Comparison of ENCODE assay signal across 9 mouse cellular contexts in the genomic region with DNA sequence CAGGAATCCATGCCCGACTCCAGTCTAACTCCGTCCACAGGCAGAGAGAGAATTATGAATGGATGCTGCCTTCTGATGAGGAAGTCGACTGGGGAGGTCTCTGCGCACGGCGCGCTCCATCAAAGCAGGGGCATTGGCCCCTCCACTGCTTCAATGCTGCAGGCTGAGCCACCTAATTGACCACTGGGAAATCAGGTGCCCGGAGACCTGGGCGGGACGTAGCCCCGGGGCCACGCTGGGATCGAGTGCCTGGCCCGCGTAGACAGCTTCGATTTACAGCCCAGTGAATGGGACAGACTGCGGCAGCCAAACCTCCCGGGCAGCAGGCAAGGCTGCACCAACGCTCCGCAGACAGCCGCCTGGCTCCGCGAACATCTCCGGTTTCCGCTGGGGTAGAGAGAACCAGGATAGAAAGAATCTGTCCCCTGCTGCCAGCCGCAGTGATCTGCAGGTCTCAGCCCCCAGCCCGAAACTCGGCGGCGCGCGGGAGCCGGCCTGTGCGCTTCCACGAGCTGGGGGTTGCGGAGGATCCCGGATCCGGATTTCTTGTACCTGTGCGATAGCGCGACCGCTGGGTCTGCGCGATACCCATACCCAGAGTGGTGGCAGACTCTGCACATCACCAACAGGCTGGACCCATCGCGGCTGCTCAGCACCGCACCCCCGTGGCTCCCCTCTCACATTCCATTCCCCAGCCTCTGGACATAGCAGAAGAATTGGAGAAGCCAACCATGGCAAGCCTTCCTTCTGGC.
DNase-seq lines count a peak whose midpoint lies in the region; ATAC-seq and TF ChIP-seq lines count a peak whose summit lies in the region.
"Had no signal": no experiment of that assay in that cellular context is flagged by ENCODE, and none has a peak within 500 bp of the region (broad histone marks: within the 10 kb centered on the region; RNA-seq: fewer than 3 reads in every experiment).

No protein-coding gene starts in this region.

- H3K4me1 ChIP-seq in E14TG2a.4 (replicated peaks; ENCODE audit: low read depth, low read length) = peaks cover 4% of the 10 kb centered on the region; the same call in 1 of the 2 replicates
- H3K4me1 ChIP-seq in embryonic fibroblast, embryonic 13.5 days (ENCODE audit: control insufficient read depth, insufficient read depth, low read length) = no peaks in the 10 kb centered on the region
- no peaks in the 10 kb centered on the region for H3K4me1 ChIP-seq in hindbrain, embryonic 16.5 days (ENCODE audit: control insufficient read depth, insufficient read depth, low read depth, low read length)
- no peaks in the 10 kb centered on the region for H3K4me1 ChIP-seq in liver, embryonic 15.5 days (replicated peaks)

- 25% methylated on average over 41 of the region's 48 CpGs for WGBS in hindbrain, embryonic 16.5 days
- whole genome bisulfite sequencing in liver, embryonic 15.5 days (ENCODE audit: insufficient replicate concordance) = 13% methylated on average over 48 of the region's 48 CpGs

- TF ChIP-seq CTCF in E14TG2a.4 (conservative IDR thresholded peaks at IDR 0.05; ENCODE audit: low read length) = no peak
- TF ChIP-seq CTCF in embryonic fibroblast, embryonic 13.5 days (IDR thresholded peaks at IDR 0.05; ENCODE audit: borderline replicate concordance, insufficient read depth, low read length) = no peak

- no peaks in the 10 kb centered on the region for H3K36me3 ChIP-seq in E14TG2a.4 (ENCODE audit: insufficient read depth, low read length)
- H3K36me3 ChIP-seq in hindbrain, embryonic 16.5 days (ENCODE audit: control insufficient read depth, insufficient read depth, low read length) = no peaks in the 10 kb centered on the region
- no peaks in the 10 kb centered on the region for H3K36me3 ChIP-seq in liver, embryonic 15.5 days (replicated peaks)

- H3K9ac ChIP-seq in hindbrain, embryonic 16.5 days (ENCODE audit: low read depth, low read length) = peak overlapping the region; percentile 68
- no peak overlapping the region for H3K9ac ChIP-seq in liver, embryonic 15.5 days

- peak overlapping the region; percentile 70 for H3K4me2 ChIP-seq in hindbrain, embryonic 16.5 days (ENCODE audit: low read length)
- H3K4me2 ChIP-seq in liver, embryonic 15.5 days = peak overlapping the region; percentile 41

- no peak for TF ChIP-seq POLR2A in embryonic fibroblast, embryonic 13.5 days (IDR thresholded peaks at IDR 0.05; ENCODE audit: low read depth, low read length)

- H3K4me3 ChIP-seq in E14TG2a.4 (replicated peaks; ENCODE audit: low read length) = peak overlapping the region; percentile 76
- H3K4me3 ChIP-seq in embryonic fibroblast, embryonic 13.5 days (ENCODE audit: insufficient read depth, low read length) = peak overlapping the region; percentile 17
- peak overlapping the region; percentile 53 for H3K4me3 ChIP-seq in hindbrain, embryonic 16.5 days (ENCODE audit: low read length)
- peak overlapping the region; percentile 2; the same call in 1 of the 2 replicates for H3K4me3 ChIP-seq in liver, embryonic 15.5 days (replicated peaks)
- H3K4me3 ChIP-seq: erythroblast, embryonic 14.5 days had no signal

- ATAC-seq in hindbrain, embryonic 16.5 days = peak; percentile 87
- ATAC-seq in liver, embryonic 15.5 days (ENCODE audit: insufficient read depth) = no peak

- peaks cover 32% of the 10 kb centered on the region for H3K27me3 ChIP-seq in E14TG2a.4 (ENCODE audit: insufficient read depth, low read length)
- H3K27me3 ChIP-seq in hindbrain, embryonic 16.5 days (replicated peaks; ENCODE audit: control insufficient read depth, insufficient read depth, low read length) = peaks cover 12% of the 10 kb centered on the region
- peaks cover 44% of the 10 kb centered on the region for H3K27me3 ChIP-seq in liver, embryonic 15.5 days

- no peak overlapping the region for H3K27ac ChIP-seq in embryonic fibroblast, embryonic 13.5 days (ENCODE audit: insufficient read depth, low read length)
- H3K27ac ChIP-seq in hindbrain, embryonic 16.5 days (ENCODE audit: low read depth, low read length) = peak overlapping the region; percentile 82
- no peak overlapping the region for H3K27ac ChIP-seq in liver, embryonic 15.5 days (replicated peaks)

- H3K9me3 ChIP-seq in E14TG2a.4 (ENCODE audit: low read length) = no peaks in the 10 kb centered on the region
- no peaks in the 10 kb centered on the region for H3K9me3 ChIP-seq in hindbrain, embryonic 16.5 days (ENCODE audit: control insufficient read depth, low read length)
- H3K9me3 ChIP-seq in liver, embryonic 15.5 days (replicated peaks) = no peaks in the 10 kb centered on the region

- DNase-seq in cerebellum, postnatal 10 days = peak; percentile 43 to 48
- no peak for DNase-seq in cerebellum, adult 8-10 months
- peak; percentile 3 for DNase-seq in skeletal muscle tissue, adult 2 months (ENCODE audit: low read depth, low spot score)
- no peak for DNase-seq in MN1 (ENCODE audit: low spot score)

Comparison
In these comparisons a context has a peak if more than half of its experiments do, and no peak if none do; other contexts are left out.
1. DNase-seq: peak in cerebellum, postnatal 10 days (2 of 2) and skeletal muscle tissue, adult 2 months (single experiment); none in cerebellum, adult 8-10 months (single experiment) and MN1 (single experiment).
2. H3K4me3 ChIP-seq: peak in every context shown above with its lines; median percentile 76 in E14TG2a.4; 53 in hindbrain, embryonic 16.5 days; 17 in embryonic fibroblast, embryonic 13.5 days; 2 in liver, embryonic 15.5 days.